ENCODE assay signal across 10 mouse cellular contexts in genomic region chr17:45567162-45567601, GRCm38 (mm10). TPM values are rescaled to one million over a fixed set of nuclear protein-coding genes. Genes with fewer than 3 reads are reported as not detected.
DNase-seq lines count a peak whose midpoint lies in the region; ATAC-seq and TF ChIP-seq lines count a peak whose summit lies in the region.
"Had no signal": no experiment of that assay in that cellular context is flagged by ENCODE, and none has a peak within 500 bp of the region (broad histone marks: within the 10 kb centered on the region; RNA-seq: fewer than 3 reads in every experiment).

No protein-coding gene starts in this region.

- peaks cover 65% of the 10 kb centered on the region for H3K36me3 ChIP-seq in forebrain, embryonic 12.5 days (replicated peaks)
- peaks cover 49% of the 10 kb centered on the region for H3K36me3 ChIP-seq in forebrain, embryonic 16.5 days (ENCODE audit: control insufficient read depth, insufficient read depth)
- peaks cover 62% of the 10 kb centered on the region for H3K36me3 ChIP-seq in midbrain, embryonic 12.5 days
- peaks cover 56% of the 10 kb centered on the region for H3K36me3 ChIP-seq in midbrain, postnatal 0 days (ENCODE audit: insufficient read depth, low read length)
- peaks cover 68% of the 10 kb centered on the region for H3K36me3 ChIP-seq in embryonic facial prominence, embryonic 15.5 days

- no peaks in the 10 kb centered on the region for H3K9me3 ChIP-seq in forebrain, embryonic 12.5 days
- no peaks in the 10 kb centered on the region for H3K9me3 ChIP-seq in forebrain, embryonic 16.5 days (ENCODE audit: control insufficient read depth, low read length)
- H3K9me3 ChIP-seq in midbrain, embryonic 12.5 days: no peaks in the 10 kb centered on the region
- no peaks in the 10 kb centered on the region for H3K9me3 ChIP-seq in midbrain, postnatal 0 days (ENCODE audit: low read length)
- H3K9me3 ChIP-seq in embryonic facial prominence, embryonic 15.5 days (replicated peaks): no peaks in the 10 kb centered on the region
- H3K9me3 ChIP-seq: liver, embryonic 15.5 days had no signal

- H3K4me1 ChIP-seq in forebrain, embryonic 12.5 days: peaks cover 59% of the 10 kb centered on the region
- peaks cover 26% of the 10 kb centered on the region for H3K4me1 ChIP-seq in forebrain, embryonic 16.5 days (replicated peaks; ENCODE audit: control insufficient read depth, insufficient read depth, low read length)
- peaks cover 41% of the 10 kb centered on the region for H3K4me1 ChIP-seq in midbrain, embryonic 12.5 days
- H3K4me1 ChIP-seq in midbrain, postnatal 0 days (ENCODE audit: insufficient read depth, low read length): 0 out of 2 replicates have a peak, but pooled peaks cover 6% of the 10 kb centered on the region
- H3K4me1 ChIP-seq in embryonic facial prominence, embryonic 15.5 days: peaks cover 68% of the 10 kb centered on the region

- H3K9ac ChIP-seq in forebrain, embryonic 12.5 days: no peak overlapping the region
- no peak overlapping the region for H3K9ac ChIP-seq in forebrain, embryonic 16.5 days (replicated peaks; ENCODE audit: low read depth, low read length)
- H3K9ac ChIP-seq in midbrain, embryonic 12.5 days (replicated peaks): no peak overlapping the region
- no peak overlapping the region for H3K9ac ChIP-seq in midbrain, postnatal 0 days (replicated peaks; ENCODE audit: low read length, poor library complexity, severe bottlenecking)
- H3K9ac ChIP-seq in embryonic facial prominence, embryonic 15.5 days: no peak overlapping the region
- H3K9ac ChIP-seq: liver, embryonic 15.5 days had no signal

- TF ChIP-seq CTCF in midbrain, postnatal 0 days (IDR thresholded peaks at IDR 0.05): no peak

- H3K27me3 ChIP-seq in forebrain, embryonic 12.5 days: no peaks in the 10 kb centered on the region
- H3K27me3 ChIP-seq in forebrain, embryonic 16.5 days (replicated peaks; ENCODE audit: control insufficient read depth, insufficient read depth, low read length): no peaks in the 10 kb centered on the region
- no peaks in the 10 kb centered on the region for H3K27me3 ChIP-seq in midbrain, embryonic 12.5 days
- no peaks in the 10 kb centered on the region for H3K27me3 ChIP-seq in midbrain, postnatal 0 days (ENCODE audit: insufficient read depth, low read length)
- no peaks in the 10 kb centered on the region for H3K27me3 ChIP-seq in embryonic facial prominence, embryonic 15.5 days
- H3K27me3 ChIP-seq: liver, embryonic 15.5 days had no signal

- no peak overlapping the region for H3K4me3 ChIP-seq in forebrain, embryonic 12.5 days (replicated peaks)
- H3K4me3 ChIP-seq in forebrain, embryonic 16.5 days (replicated peaks; ENCODE audit: low read length): no peak overlapping the region
- no peak overlapping the region for H3K4me3 ChIP-seq in midbrain, embryonic 12.5 days
- H3K4me3 ChIP-seq in midbrain, postnatal 0 days (ENCODE audit: low read depth, low read length): no peak overlapping the region
- no peak overlapping the region for H3K4me3 ChIP-seq in embryonic facial prominence, embryonic 15.5 days (replicated peaks)
- H3K4me3 ChIP-seq: liver, embryonic 15.5 days had no signal

- ATAC-seq in forebrain, embryonic 12.5 days (ENCODE audit: low FRiP score): no peak
- ATAC-seq in forebrain, embryonic 16.5 days: no peak
- no peak for ATAC-seq in midbrain, embryonic 12.5 days (ENCODE audit: low FRiP score, low read depth)
- ATAC-seq in midbrain, postnatal 0 days (ENCODE audit: low FRiP score): no peak
- no peak for ATAC-seq in embryonic facial prominence, embryonic 15.5 days (ENCODE audit: insufficient number of reproducible peaks, low FRiP score, low TSS enrichment, low read depth)
- peak; percentile 5; the same call in 1 of the 2 replicates for ATAC-seq in megakaryocyte-erythroid progenitor cell, adult 5-6 weeks (replicated peaks; ENCODE audit: low FRiP score, low TSS enrichment, poor library complexity, severe bottlenecking)

- H3K4me2 ChIP-seq in forebrain, embryonic 12.5 days: no peak overlapping the region
- H3K4me2 ChIP-seq in forebrain, embryonic 16.5 days (ENCODE audit: low read length): no peak overlapping the region
- no peak overlapping the region for H3K4me2 ChIP-seq in midbrain, embryonic 12.5 days (replicated peaks)
- H3K4me2 ChIP-seq in midbrain, postnatal 0 days (ENCODE audit: low read depth, low read length, poor library complexity, severe bottlenecking): no peak overlapping the region
- H3K4me2 ChIP-seq in embryonic facial prominence, embryonic 15.5 days (replicated peaks): no peak overlapping the region
- H3K4me2 ChIP-seq: liver, embryonic 15.5 days had no signal

- 25% methylated on average over 4 of the region's 4 CpGs for WGBS in forebrain, embryonic 12.5 days
- WGBS in forebrain, embryonic 16.5 days: 22% methylated on average over 4 of the region's 4 CpGs
- 30% methylated on average over 4 of the region's 4 CpGs for WGBS in midbrain, embryonic 12.5 days
- WGBS in midbrain, postnatal 0 days: 34% methylated on average over 4 of the region's 4 CpGs
- 38% methylated on average over 4 of the region's 4 CpGs for whole genome bisulfite sequencing in embryonic facial prominence, embryonic 15.5 days

- DNase-seq in midbrain, postnatal 0 days (ENCODE audit: low spot score): no peak
- DNase-seq in lung, postnatal 14 days: no peak
- DNase-seq in gastrocnemius, adult 18-20 months (ENCODE audit: low spot score): no peak
- DNase-seq: kidney, adult 11 months had no signal

- 0 out of 2 replicates have a peak overlapping the region, but pooled peaks have one; percentile 37 for H3K27ac ChIP-seq in forebrain, embryonic 12.5 days
- no peak overlapping the region for H3K27ac ChIP-seq in forebrain, embryonic 16.5 days (ENCODE audit: low read length)
- H3K27ac ChIP-seq in midbrain, embryonic 12.5 days (replicated peaks): peak overlapping the region; percentile 64
- H3K27ac ChIP-seq in midbrain, postnatal 0 days (ENCODE audit: low read depth, low read length): no peak overlapping the region
- peak overlapping the region; percentile 24; the same call in 1 of the 2 replicates for H3K27ac ChIP-seq in embryonic facial prominence, embryonic 15.5 days (replicated peaks)
- H3K27ac ChIP-seq: liver, embryonic 15.5 days had no signal

RNA-seq across cellular contexts. Expression of gene Slc35b2, which starts 3.5 kb away (rescaled TPM):
- polyA plus RNA-seq in forebrain, embryonic 12.5 days (2016; fragmentation: Nextera tagmentation; extraction: Ambion mirVana): 91.0 and 91.7 TPM in 2 replicates
- polyA plus RNA-seq in forebrain, embryonic 16.5 days (2015; fragmentation: Nextera tagmentation; extraction: Ambion mirVana): 91.5 and 93.3 TPM in 2 replicates
- 96.6 and 102 TPM in 2 replicates for polyA plus RNA-seq in midbrain, embryonic 12.5 days (2016; fragmentation: Nextera tagmentation; extraction: Ambion mirVana)
- 91.7 and 113 TPM in 2 replicates for total RNA-seq in midbrain, postnatal 0 days (2014; rRNA removed)
- polyA plus RNA-seq in midbrain, postnatal 0 days (2015; fragmentation: Nextera tagmentation; extraction: Ambion mirVana): 71.8 and 75.3 TPM in 2 replicates
- 133 and 139 TPM in 2 replicates for polyA plus RNA-seq in embryonic facial prominence, embryonic 15.5 days (2015; fragmentation: Nextera tagmentation; extraction: Ambion mirVana)
- 46.9 and 74.5 TPM in 2 replicates for total RNA-seq in megakaryocyte-erythroid progenitor cell, adult 5-6 weeks (2014; fragmentation: Nextera tagmentation)
- 27.7 and 60.3 TPM in 2 replicates for total RNA-seq in megakaryocyte-erythroid progenitor cell, adult 5-6 weeks (2017)
- 10 to 100 TPM; 16.2 to 17.7 TPM for total RNA-seq in gastrocnemius, adult 18-20 months (2021)

RNA-seq across cellular contexts. Expression of gene Hsp90ab1, which starts 5.9 kb away (rescaled TPM):
- polyA plus RNA-seq in forebrain, embryonic 12.5 days (2016; fragmentation: Nextera tagmentation; extraction: Ambion mirVana): 1,580 and 1,603 TPM in 2 replicates
- 1,528 and 1,563 TPM in 2 replicates for polyA plus RNA-seq in forebrain, embryonic 16.5 days (2015; fragmentation: Nextera tagmentation; extraction: Ambion mirVana)
- polyA plus RNA-seq in midbrain, embryonic 12.5 days (2016; fragmentation: Nextera tagmentation; extraction: Ambion mirVana): 1,424 and 1,459 TPM in 2 replicates
- 1,063 and 1,068 TPM in 2 replicates for total RNA-seq in midbrain, postnatal 0 days (2014; rRNA removed)
- polyA plus RNA-seq in midbrain, postnatal 0 days (2015; fragmentation: Nextera tagmentation; extraction: Ambion mirVana): 1,368 and 1,371 TPM in 2 replicates
- 1,563 and 1,577 TPM in 2 replicates for polyA plus RNA-seq in embryonic facial prominence, embryonic 15.5 days (2015; fragmentation: Nextera tagmentation; extraction: Ambion mirVana)
- 1,847 and 1,911 TPM in 2 replicates for total RNA-seq in megakaryocyte-erythroid progenitor cell, adult 5-6 weeks (2014; fragmentation: Nextera tagmentation)
- 2,660 and 3,319 TPM in 2 replicates for total RNA-seq in megakaryocyte-erythroid progenitor cell, adult 5-6 weeks (2017)
- 1,000 to 10,000 TPM; 1,074 to 1,224 TPM for total RNA-seq in gastrocnemius, adult 18-20 months (2021)

RNA-seq across cellular contexts. Expression of gene Nfkbie, which starts 11.7 kb away (rescaled TPM):
- 5.5 and 5.7 TPM in 2 replicates for polyA plus RNA-seq in forebrain, embryonic 12.5 days (2016; fragmentation: Nextera tagmentation; extraction: Ambion mirVana)
- 3.9 and 5.0 TPM in 2 replicates for polyA plus RNA-seq in forebrain, embryonic 16.5 days (2015; fragmentation: Nextera tagmentation; extraction: Ambion mirVana)
- 6.8 and 7.9 TPM in 2 replicates for polyA plus RNA-seq in midbrain, embryonic 12.5 days (2016; fragmentation: Nextera tagmentation; extraction: Ambion mirVana)
- total RNA-seq in midbrain, postnatal 0 days (2014; rRNA removed): 2.0 and 4.8 TPM in 2 replicates
- polyA plus RNA-seq in midbrain, postnatal 0 days (2015; fragmentation: Nextera tagmentation; extraction: Ambion mirVana): 2.5 and 3.1 TPM in 2 replicates
- 5.5 and 6.3 TPM in 2 replicates for polyA plus RNA-seq in embryonic facial prominence, embryonic 15.5 days (2015; fragmentation: Nextera tagmentation; extraction: Ambion mirVana)
- total RNA-seq in megakaryocyte-erythroid progenitor cell, adult 5-6 weeks (2014; fragmentation: Nextera tagmentation): 4.2 and 6.0 TPM in 2 replicates
- 3.2 and 3.9 TPM in 2 replicates for total RNA-seq in megakaryocyte-erythroid progenitor cell, adult 5-6 weeks (2017)
- under 1 TPM; 0.30 to 0.47 TPM for total RNA-seq in gastrocnemius, adult 18-20 months (2021)

RNA-seq across cellular contexts. Expression of gene Tmem151b, which starts 17.7 kb away (rescaled TPM):
- polyA plus RNA-seq in forebrain, embryonic 12.5 days (2016; fragmentation: Nextera tagmentation; extraction: Ambion mirVana): 8.5 and 13.4 TPM in 2 replicates
- 37.4 and 41.3 TPM in 2 replicates for polyA plus RNA-seq in forebrain, embryonic 16.5 days (2015; fragmentation: Nextera tagmentation; extraction: Ambion mirVana)
- 12.6 and 13.5 TPM in 2 replicates for polyA plus RNA-seq in midbrain, embryonic 12.5 days (2016; fragmentation: Nextera tagmentation; extraction: Ambion mirVana)
- 77.9 and 95.6 TPM in 2 replicates for total RNA-seq in midbrain, postnatal 0 days (2014; rRNA removed)
- polyA plus RNA-seq in midbrain, postnatal 0 days (2015; fragmentation: Nextera tagmentation; extraction: Ambion mirVana): 29.1 and 30.7 TPM in 2 replicates
- polyA plus RNA-seq in embryonic facial prominence, embryonic 15.5 days (2015; fragmentation: Nextera tagmentation; extraction: Ambion mirVana): 3.9 and 4.7 TPM in 2 replicates
- not detected in 2 replicates for total RNA-seq in megakaryocyte-erythroid progenitor cell, adult 5-6 weeks (2014; fragmentation: Nextera tagmentation)
- not detected in 2 replicates for total RNA-seq in megakaryocyte-erythroid progenitor cell, adult 5-6 weeks (2017)
- total RNA-seq in gastrocnemius, adult 18-20 months (2021): not detected

RNA-seq across cellular contexts. Expression of gene Slc29a1, which starts 32.2 kb away (rescaled TPM):
- 50.2 and 52.0 TPM in 2 replicates for polyA plus RNA-seq in forebrain, embryonic 12.5 days (2016; fragmentation: Nextera tagmentation; extraction: Ambion mirVana)
- 79.7 and 85.1 TPM in 2 replicates for polyA plus RNA-seq in forebrain, embryonic 16.5 days (2015; fragmentation: Nextera tagmentation; extraction: Ambion mirVana)
- polyA plus RNA-seq in midbrain, embryonic 12.5 days (2016; fragmentation: Nextera tagmentation; extraction: Ambion mirVana): 40.1 and 40.2 TPM in 2 replicates
- total RNA-seq in midbrain, postnatal 0 days (2014; rRNA removed): 45.3 and 82.1 TPM in 2 replicates
- polyA plus RNA-seq in midbrain, postnatal 0 days (2015; fragmentation: Nextera tagmentation; extraction: Ambion mirVana): 38.4 TPM in 2 replicates
- 92.7 and 99.7 TPM in 2 replicates for polyA plus RNA-seq in embryonic facial prominence, embryonic 15.5 days (2015; fragmentation: Nextera tagmentation; extraction: Ambion mirVana)
- 166 and 176 TPM in 2 replicates for total RNA-seq in megakaryocyte-erythroid progenitor cell, adult 5-6 weeks (2014; fragmentation: Nextera tagmentation)
- 89.2 and 171 TPM in 2 replicates for total RNA-seq in megakaryocyte-erythroid progenitor cell, adult 5-6 weeks (2017)
- total RNA-seq in gastrocnemius, adult 18-20 months (2021): 10 to 100 TPM; 31.9 to 32.4 TPM

Comparison
In these comparisons a context has a peak if more than half of its experiments do, and no peak if none do; other contexts are left out.
1. H3K27ac ChIP-seq: peak in forebrain, embryonic 12.5 days (single experiment), midbrain, embryonic 12.5 days (single experiment) and embryonic facial prominence, embryonic 15.5 days (single experiment); none in forebrain, embryonic 16.5 days (single experiment) and midbrain, postnatal 0 days (single experiment).